Comparison of ENCODE assay signal across 10 mouse cellular contexts in genomic region chr1:36003592-36003991, GRCm38 (mm10).
DNase-seq lines count a peak whose midpoint lies in the region; ATAC-seq and TF ChIP-seq lines count a peak whose summit lies in the region.
"Had no signal": no experiment of that assay in that cellular context is flagged by ENCODE, and none has a peak within 500 bp of the region (broad histone marks: within the 10 kb centered on the region; RNA-seq: fewer than 3 reads in every experiment).

No protein-coding gene starts in this region.

- H3K9ac ChIP-seq in kidney, postnatal 0 days (ENCODE audit: low read depth, low read length), result no peak overlapping the region
- H3K9ac ChIP-seq in forebrain, embryonic 12.5 days, result no peak overlapping the region
- H3K9ac ChIP-seq: liver, embryonic 14.5 days had no signal

- 0 out of 2 replicates have a peak, but pooled peaks cover 6% of the 10 kb centered on the region for H3K4me1 ChIP-seq in kidney, postnatal 0 days (replicated peaks; ENCODE audit: insufficient read depth, low read length)
- peaks cover 19% of the 10 kb centered on the region for H3K4me1 ChIP-seq in forebrain, embryonic 12.5 days

- ATAC-seq in kidney, postnatal 0 days (replicated peaks; ENCODE audit: low FRiP score, low read depth), result 0 out of 2 replicates have a peak, but pooled peaks have one; percentile 21
- peak; percentile 33; the same call in 1 of the 2 replicates for ATAC-seq in forebrain, embryonic 12.5 days (ENCODE audit: low FRiP score)

- intact Hi-C loops in left cerebral cortex, adult 2 months (cut with DNase I), result no loop called here

- no peaks in the 10 kb centered on the region for H3K27me3 ChIP-seq in kidney, postnatal 0 days (ENCODE audit: insufficient read depth, low read length)
- no peaks in the 10 kb centered on the region for H3K27me3 ChIP-seq in forebrain, embryonic 12.5 days

- H3K27ac ChIP-seq in kidney, postnatal 0 days, result no peak overlapping the region
- peak overlapping the region; percentile 32; the same call in 1 of the 2 replicates for H3K27ac ChIP-seq in forebrain, embryonic 12.5 days
- no peak overlapping the region for H3K27ac ChIP-seq in left cerebral cortex, adult 2 months
- H3K27ac ChIP-seq: liver, embryonic 14.5 days had no signal

- DNase-seq in kidney, postnatal 0 days (ENCODE audit: low spot score), result peak; percentile 25
- DNase-seq in kidney, postnatal 25 days, result no peak
- peak; percentile 70 for DNase-seq in mesoderm, embryonic 11.5 days (ENCODE audit: low read depth, low spot score)
- peak; percentile 23 for DNase-seq in retina, embryonic 14.5 days (ENCODE audit: low spot score)
- DNase-seq in urinary bladder, postnatal 25 days (ENCODE audit: low spot score), result no peak
- no peak for DNase-seq in adrenal gland, postnatal 4 days (ENCODE audit: low spot score in 2 of 2)
- DNase-seq in left cerebral cortex, adult 2 months (ENCODE audit: extremely low spot score in 1 of 2, low spot score in 2 of 2), result no peak
- DNase-seq: gastrocnemius, postnatal 10 days had no signal

- no peaks in the 10 kb centered on the region for H3K36me3 ChIP-seq in kidney, postnatal 0 days (ENCODE audit: insufficient read depth, low read length)
- H3K36me3 ChIP-seq in forebrain, embryonic 12.5 days (replicated peaks), result no peaks in the 10 kb centered on the region

- no peaks in the 10 kb centered on the region for H3K9me3 ChIP-seq in kidney, postnatal 0 days (replicated peaks; ENCODE audit: low read length)
- 0 out of 2 replicates have a peak, but pooled peaks cover 7% of the 10 kb centered on the region for H3K9me3 ChIP-seq in forebrain, embryonic 12.5 days

- no peak for TF ChIP-seq CTCF in kidney, postnatal 0 days (IDR thresholded peaks at IDR 0.05; ENCODE audit: low read depth)
- no peak for TF ChIP-seq CTCF in left cerebral cortex, adult 2 months (IDR thresholded peaks at IDR 0.05)

- WGBS in kidney, postnatal 0 days, result 23% methylated on average over 9 of the region's 9 CpGs
- WGBS in forebrain, embryonic 12.5 days, result 9% methylated on average over 9 of the region's 9 CpGs

- no peak overlapping the region for H3K4me3 ChIP-seq in kidney, postnatal 0 days (replicated peaks; ENCODE audit: low read depth, low read length)
- no peak overlapping the region for H3K4me3 ChIP-seq in forebrain, embryonic 12.5 days (replicated peaks)
- H3K4me3 ChIP-seq in left cerebral cortex, adult 2 months, result no peak overlapping the region

- H3K4me2 ChIP-seq in kidney, postnatal 0 days (ENCODE audit: low read length), result no peak overlapping the region
- H3K4me2 ChIP-seq in forebrain, embryonic 12.5 days, result no peak overlapping the region

Comparison
In these comparisons a context has a peak if more than half of its experiments do, and no peak if none do; other contexts are left out.
1. DNase-seq: peak in kidney, postnatal 0 days (single experiment), mesoderm, embryonic 11.5 days (single experiment) and retina, embryonic 14.5 days (single experiment); none in kidney, postnatal 25 days (0 of 2), urinary bladder, postnatal 25 days (single experiment), adrenal gland, postnatal 4 days (0 of 2) and left cerebral cortex, adult 2 months (0 of 2).